Mouse (Mus musculus) heart, embryonic 12.5 days (tissue): ENCODE measurements around the gene Smarcal1. TPM values are rescaled to one million over a fixed set of nuclear protein-coding genes. Genes with fewer than 3 reads are reported as not detected.

Source experiments
- ATAC-seq: fragments of 200-750 bp; cut with Nextera tagmentation; 2 replicates; pipeline ENCODE4 v1.8.0; 2017; ENCODE audit warnings: moderate TSS enrichment, moderate library complexity; ENCODE audit not compliant: insufficient number of reproducible peaks, low FRiP score
- H3K27ac ChIP-seq: fragments of 300-500 bp; sonication (generic); 2 replicates; pipeline ENCODE4 v1.5.1; 2016; ENCODE audit warnings: mild to moderate bottlenecking, moderate library complexity; ENCODE audit not compliant: poor library complexity, severe bottlenecking
- H3K27me3 ChIP-seq: fragments of 300-500 bp; sonication (generic); replicated peaks from 2 replicates; pipeline ENCODE4 v1.6.1; 2016; ENCODE audit warnings: mild to moderate bottlenecking, moderate library complexity
- H3K36me3 ChIP-seq: fragments of 300-500 bp; sonication (generic); 2 replicates; pipeline ENCODE4 v1.6.1; 2016; ENCODE audit warnings: mild to moderate bottlenecking, moderate library complexity
- H3K4me1 ChIP-seq: fragments of 300-500 bp; sonication (generic); replicated peaks from 2 replicates; pipeline ENCODE4 v1.6.1; 2016; ENCODE audit warnings: mild to moderate bottlenecking
- H3K4me2 ChIP-seq: fragments of 300-500 bp; sonication (generic); 2 replicates; pipeline ENCODE4 v1.6.1; 2016; ENCODE audit warnings: mild to moderate bottlenecking, moderate library complexity
- H3K4me3 ChIP-seq: fragments of 300-500 bp; sonication (generic); 2 replicates; pipeline ENCODE4 v1.5.1; 2016; ENCODE audit warnings: mild to moderate bottlenecking
- H3K9ac ChIP-seq: fragments of 300-500 bp; sonication (generic); 2 replicates; pipeline ENCODE4 v1.6.1; 2016; ENCODE audit warnings: mild to moderate bottlenecking, moderate library complexity
- H3K9me3 ChIP-seq: fragments of 300-500 bp; sonication (generic); replicated peaks from 2 replicates; pipeline ENCODE4 v1.6.1; 2016; ENCODE audit warnings: mild to moderate bottlenecking, moderate library complexity
- WGBS: fragments of 180-500 bp; shearing (Covaris S2); methylation state at CpG from one replicate; pipeline ENCODE4 v1.1.7; 2016; 5-methylcytosine and 5-hydroxymethylcytosine counted together
- polyA plus RNA-seq: library from polyadenylated mRNA; unstranded; fragments of >200 nt; fragmentation: Nextera tagmentation; extraction: Ambion mirVana; gene quantifications from 2 replicates; pipeline ENCODE4 v1.2.1, GENCODE M21; 2016

Smarcal1 gene
- polyA plus RNA-seq, 1 experiment from 2014 or later = 18.7 TPM

- 82% methylated on average over 3 of the region's 3 CpGs for WGBS
- Histone ChIP-seq H3K4me3 (no peak overlapping the region), H3K36me3 (peaks cover 72% of the 10 kb centered on the region), H3K9ac (no peak overlapping the region), H3K4me2 (no peak overlapping the region), H3K9me3 (no peaks in the 10 kb centered on the region), H3K27ac (0 out of 2 replicates have a peak overlapping the region, but pooled peaks have one; percentile 39), H3K27me3 (no peaks in the 10 kb centered on the region), H3K4me1 (peaks cover 15% of the 10 kb centered on the region)
- ATAC-seq = no peak
These were observed 9.3 kb downstream of the Smarcal1 start for GRCm38 (mm10) chr1:72592350-72592749.

GRCm38 (mm10) chr1:72593340-72593951, 10.4 kb downstream of the Smarcal1 start:
- no peak overlapping the region for H3K4me2 ChIP-seq
- no peaks in the 10 kb centered on the region for H3K27me3 ChIP-seq
- 69% methylated on average over 20 of the region's 20 CpGs for WGBS
- H3K36me3 ChIP-seq = peaks cover 69% of the 10 kb centered on the region
- peak overlapping the region; percentile 39 for H3K27ac ChIP-seq
- H3K9ac ChIP-seq = no peak overlapping the region
- H3K9me3 ChIP-seq = no peaks in the 10 kb centered on the region
- no peak overlapping the region for H3K4me3 ChIP-seq
- peak; percentile 33; the same call in 1 of the 2 replicates for ATAC-seq
- H3K4me1 ChIP-seq = peaks cover 17% of the 10 kb centered on the region

- Histone ChIP-seq H3K9ac (no peak overlapping the region), H3K4me2 (no peak overlapping the region), H3K36me3 (peaks cover 60% of the 10 kb centered on the region), H3K9me3 (no peaks in the 10 kb centered on the region), H3K27ac (no peak overlapping the region), H3K4me3 (no peak overlapping the region), H3K4me1 (peaks cover 35% of the 10 kb centered on the region), H3K27me3 (no peaks in the 10 kb centered on the region)
- 91% methylated on average over 12 of the region's 12 CpGs for WGBS
- ATAC-seq = no peak
These were observed 12.6 kb downstream of the Smarcal1 start for GRCm38 (mm10) chr1:72595686-72596085.

- Histone ChIP-seq H3K4me1 (peaks cover 37% of the 10 kb centered on the region), H3K9ac (no peak overlapping the region), H3K9me3 (no peaks in the 10 kb centered on the region), H3K27ac (no peak overlapping the region), H3K4me3 (no peak overlapping the region), H3K36me3 (peaks cover 59% of the 10 kb centered on the region), H3K4me2 (no peak overlapping the region), H3K27me3 (no peaks in the 10 kb centered on the region)
- WGBS = 74% methylated on average over 5 of the region's 5 CpGs
- no peak for ATAC-seq
These were observed 13.2 kb downstream of the Smarcal1 start for GRCm38 (mm10) chr1:72596231-72596630.

- no peaks in the 10 kb centered on the region for H3K27me3 ChIP-seq
- H3K4me3 ChIP-seq = no peak overlapping the region
- ATAC-seq = peak; percentile 70; the same call in 1 of the 2 replicates
- peaks cover 55% of the 10 kb centered on the region for H3K36me3 ChIP-seq
- H3K9me3 ChIP-seq = no peaks in the 10 kb centered on the region
- no peak overlapping the region for H3K9ac ChIP-seq
- peaks cover 33% of the 10 kb centered on the region for H3K4me1 ChIP-seq
- 47% methylated on average over 21 of the region's 21 CpGs for WGBS
- H3K4me2 ChIP-seq = peak overlapping the region; percentile 30
- peak overlapping the region; percentile 69 for H3K27ac ChIP-seq
These were observed 16.4 kb downstream of the Smarcal1 start for GRCm38 (mm10) chr1:72599146-72600101.

- H3K4me2 ChIP-seq = no peak overlapping the region
- H3K9me3 ChIP-seq = no peaks in the 10 kb centered on the region
- WGBS = 90% methylated on average over 5 of the region's 5 CpGs
- no peak overlapping the region for H3K9ac ChIP-seq
- no peak overlapping the region for H3K4me3 ChIP-seq
- no peak overlapping the region for H3K27ac ChIP-seq
- peaks cover 33% of the 10 kb centered on the region for H3K4me1 ChIP-seq
- no peak for ATAC-seq
- H3K27me3 ChIP-seq = no peaks in the 10 kb centered on the region
- H3K36me3 ChIP-seq = peaks cover 51% of the 10 kb centered on the region
These were observed 17.7 kb downstream of the Smarcal1 start for GRCm38 (mm10) chr1:72600778-72601177.

GRCm38 (mm10) chr1:72601233-72601632, 18.2 kb downstream of the Smarcal1 start:
- Histone ChIP-seq H3K27ac (peak overlapping the region; percentile 3; the same call in 1 of the 2 replicates), H3K4me3 (no peak overlapping the region), H3K9me3 (no peaks in the 10 kb centered on the region), H3K4me2 (no peak overlapping the region), H3K36me3 (peaks cover 50% of the 10 kb centered on the region), H3K9ac (peak overlapping the region; percentile 22; the same call in 1 of the 2 replicates), H3K4me1 (peaks cover 33% of the 10 kb centered on the region), H3K27me3 (no peaks in the 10 kb centered on the region)
- WGBS = 81% methylated on average over 7 of the region's 7 CpGs
- no peak for ATAC-seq

- no peak overlapping the region for H3K4me3 ChIP-seq
- peaks cover 46% of the 10 kb centered on the region for H3K36me3 ChIP-seq
- H3K4me2 ChIP-seq = no peak overlapping the region
- H3K4me1 ChIP-seq = peaks cover 33% of the 10 kb centered on the region
- no peaks in the 10 kb centered on the region for H3K9me3 ChIP-seq
- H3K9ac ChIP-seq = peak overlapping the region; percentile 13; the same call in 1 of the 2 replicates
- no peaks in the 10 kb centered on the region for H3K27me3 ChIP-seq
- 46% methylated on average over 5 of the region's 5 CpGs for WGBS
- no peak for ATAC-seq
- peak overlapping the region; percentile 3; the same call in 1 of the 2 replicates for H3K27ac ChIP-seq
These were observed 19.1 kb downstream of the Smarcal1 start for GRCm38 (mm10) chr1:72602186-72602585.

- H3K9ac ChIP-seq = no peak overlapping the region
- H3K27ac ChIP-seq = no peak overlapping the region
- no peak overlapping the region for H3K4me3 ChIP-seq
- ATAC-seq = no peak
- H3K9me3 ChIP-seq = no peaks in the 10 kb centered on the region
- H3K4me2 ChIP-seq = no peak overlapping the region
- H3K27me3 ChIP-seq = no peaks in the 10 kb centered on the region
- H3K4me1 ChIP-seq = peaks cover 33% of the 10 kb centered on the region
- 86% methylated on average over 5 of the region's 5 CpGs for WGBS
- H3K36me3 ChIP-seq = peaks cover 40% of the 10 kb centered on the region
These were observed 19.8 kb downstream of the Smarcal1 start for GRCm38 (mm10) chr1:72602803-72603202.

GRCm38 (mm10) chr1:72606186-72606673, 23.2 kb downstream of the Smarcal1 start:
- H3K4me3 ChIP-seq = no peak overlapping the region
- no peak for ATAC-seq
- no peak overlapping the region for H3K9ac ChIP-seq
- WGBS = 92% methylated on average over 12 of the region's 12 CpGs
- no peak overlapping the region for H3K27ac ChIP-seq
- H3K9me3 ChIP-seq = no peaks in the 10 kb centered on the region
- no peaks in the 10 kb centered on the region for H3K27me3 ChIP-seq
- peaks cover 11% of the 10 kb centered on the region for H3K4me1 ChIP-seq
- H3K4me2 ChIP-seq = no peak overlapping the region
- H3K36me3 ChIP-seq = peaks cover 51% of the 10 kb centered on the region

GRCm38 (mm10) chr1:72609129-72609528, 26.1 kb downstream of the Smarcal1 start:
- Histone ChIP-seq H3K36me3 (peaks cover 62% of the 10 kb centered on the region), H3K27me3 (no peaks in the 10 kb centered on the region), H3K9ac (no peak overlapping the region), H3K4me3 (no peak overlapping the region), H3K27ac (no peak overlapping the region), H3K4me1 (no peaks in the 10 kb centered on the region), H3K4me2 (no peak overlapping the region), H3K9me3 (no peaks in the 10 kb centered on the region)
- 82% methylated on average over 10 of the region's 10 CpGs for WGBS
- no peak for ATAC-seq
